In the genomic region with DNA sequence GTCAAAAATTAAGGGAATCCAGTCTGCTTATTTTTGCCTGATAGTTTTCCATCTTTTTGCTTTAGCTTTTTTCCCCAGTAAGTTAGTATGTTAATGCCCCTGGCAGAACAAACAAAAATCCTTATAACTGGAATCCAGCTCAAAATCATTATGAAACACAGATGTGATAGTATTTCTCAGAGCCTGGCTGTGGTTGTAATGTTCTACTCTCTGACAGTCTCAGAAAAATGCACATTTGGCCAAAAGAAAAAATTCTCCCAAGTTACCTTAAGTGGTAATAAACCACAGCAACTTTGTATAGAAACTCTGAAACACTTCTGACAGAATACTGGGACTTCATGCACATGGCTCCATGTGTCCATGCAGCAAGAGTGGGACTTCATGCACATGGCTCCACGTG, we compare ENCODE assay signal across 16 mouse cellular contexts.
"Had no signal": no experiment of that assay in that cellular context is flagged by ENCODE, and none has a peak within 500 bp of the region (broad histone marks: within the 10 kb centered on the region; RNA-seq: fewer than 3 reads in every experiment).

No protein-coding gene starts in this region.

- H3K4me3 ChIP-seq: limb, embryonic 13.5 days; liver, embryonic 13.5 days; stomach, embryonic 15.5 days had no signal

- DNase-seq: kidney, adult 9 months; kidney, postnatal 14 days; kidney, postnatal 4 days; left cerebral cortex, postnatal 4 days; liver, embryonic 13.5 days; lung, adult 2 months; lung, postnatal 14 days; lung, postnatal 4 days; midbrain, embryonic 14.5 days; retina, postnatal 1 day; right cerebral cortex, postnatal 25 days; spleen, adult 18-20 months; thymus, postnatal 36 days had no signal

- H3K4me2 ChIP-seq: limb, embryonic 13.5 days; liver, embryonic 13.5 days; midbrain, embryonic 11.5 days; stomach, embryonic 15.5 days had no signal

- H3K9me3 ChIP-seq: limb, embryonic 13.5 days; liver, embryonic 13.5 days; stomach, embryonic 15.5 days had no signal

- H3K36me3 ChIP-seq: limb, embryonic 13.5 days; liver, embryonic 13.5 days; stomach, embryonic 15.5 days had no signal

- H3K4me1 ChIP-seq: limb, embryonic 13.5 days; liver, embryonic 13.5 days; stomach, embryonic 15.5 days had no signal

- H3K9ac ChIP-seq: limb, embryonic 13.5 days; liver, embryonic 13.5 days; stomach, embryonic 15.5 days had no signal

- H3K27me3 ChIP-seq: limb, embryonic 13.5 days; liver, embryonic 13.5 days; stomach, embryonic 15.5 days had no signal

- H3K27ac ChIP-seq: limb, embryonic 13.5 days; liver, embryonic 13.5 days; stomach, embryonic 15.5 days had no signal
